Mouse (Mus musculus) thymus, postnatal 25 days (tissue): ENCODE results near the gene Plekhm1.

Source experiments
- DNase-seq: peaks from one replicate; pipeline ENCODE4 v3.0.0; 2022

Gene Plekhm1

DNA sequence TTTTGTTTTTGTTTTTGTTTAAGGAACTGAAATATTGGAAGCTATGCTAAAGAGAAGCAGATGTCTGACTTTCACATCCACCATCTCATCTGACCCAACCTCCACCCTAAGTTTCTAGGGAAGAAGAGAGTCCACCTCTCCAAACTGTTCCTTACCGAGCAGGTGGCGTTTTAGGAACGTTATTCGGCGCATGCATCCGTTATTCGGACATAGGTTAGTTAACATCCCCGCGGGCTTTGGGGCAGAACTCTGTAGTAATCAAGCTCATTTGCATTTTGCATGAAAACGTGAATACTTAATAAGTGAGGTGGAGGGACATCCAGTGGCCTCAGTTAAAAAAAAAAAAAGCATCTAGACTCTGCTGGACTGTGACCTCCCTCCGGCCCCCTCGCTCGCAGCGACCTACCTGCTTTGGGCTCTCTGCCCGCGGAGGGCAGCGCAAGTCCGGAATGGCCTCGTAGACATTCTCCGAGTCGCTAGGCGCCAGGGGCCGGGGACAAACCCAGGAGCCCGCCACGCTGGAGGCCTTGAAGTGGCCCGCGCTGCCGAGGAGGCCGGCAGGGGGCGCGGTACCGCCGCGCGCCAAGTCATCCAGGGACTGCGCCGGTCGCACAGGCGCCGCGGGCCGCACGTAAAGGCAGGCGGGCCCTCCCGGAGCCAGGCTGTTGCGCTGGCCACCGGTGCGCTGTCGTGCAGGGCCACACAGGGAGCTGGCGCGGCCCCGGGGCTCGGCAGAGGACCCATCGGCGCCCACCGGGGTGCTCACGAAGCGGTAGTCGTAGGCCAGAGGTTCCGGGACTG lies 52.4 kb downstream of the Plekhm1 start:
- DNase-seq = peak; percentile 89

- peak; percentile 84 for DNase-seq
Measured at GRCm38 (mm10) chr11:103359122-103359521, 53.4 kb downstream of the Plekhm1 start.

GRCm38 (mm10) chr11:103358316-103358715 lies 54.2 kb downstream of the Plekhm1 start:
- DNase-seq = no peak

GRCm38 (mm10) chr11:103357710-103358109 lies 54.8 kb downstream of the Plekhm1 start:
- DNase-seq = no peak

DNA sequence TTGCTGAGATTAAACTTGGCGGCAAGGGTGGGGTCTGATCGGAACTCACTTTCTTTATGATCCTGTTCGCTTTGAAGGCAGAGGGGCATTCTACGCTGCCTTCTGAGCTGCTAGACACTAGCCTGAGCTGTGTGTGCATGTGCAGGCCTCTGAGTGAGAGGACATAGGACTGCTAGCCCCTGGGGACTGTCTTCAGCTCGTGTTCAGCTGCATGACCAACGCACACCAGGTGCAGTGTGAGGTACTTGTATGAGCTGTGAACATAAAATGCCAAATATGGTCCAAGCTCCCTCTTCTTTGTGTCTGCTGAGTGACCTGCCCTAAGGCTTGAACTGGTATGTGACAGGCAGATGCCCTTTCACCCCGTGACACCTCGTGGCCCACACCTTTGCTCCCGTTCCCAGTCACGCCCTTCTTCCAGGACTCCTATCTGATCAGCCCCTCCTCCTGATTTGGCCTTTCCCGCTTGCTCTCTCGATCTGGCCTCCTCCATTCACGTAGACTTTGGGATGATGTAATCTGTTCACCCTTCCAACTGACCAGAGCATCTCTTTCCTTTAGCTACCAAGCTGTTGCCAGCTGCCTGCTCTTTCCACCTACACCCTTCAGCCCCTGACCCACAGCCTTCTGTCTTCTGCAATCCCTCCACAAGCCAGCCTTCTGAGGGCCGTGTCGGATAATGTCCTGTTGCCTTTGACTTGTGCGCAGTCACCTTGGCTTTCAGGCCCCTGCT lies 55.4 kb downstream of the Plekhm1 start:
- no peak for DNase-seq

DNA sequence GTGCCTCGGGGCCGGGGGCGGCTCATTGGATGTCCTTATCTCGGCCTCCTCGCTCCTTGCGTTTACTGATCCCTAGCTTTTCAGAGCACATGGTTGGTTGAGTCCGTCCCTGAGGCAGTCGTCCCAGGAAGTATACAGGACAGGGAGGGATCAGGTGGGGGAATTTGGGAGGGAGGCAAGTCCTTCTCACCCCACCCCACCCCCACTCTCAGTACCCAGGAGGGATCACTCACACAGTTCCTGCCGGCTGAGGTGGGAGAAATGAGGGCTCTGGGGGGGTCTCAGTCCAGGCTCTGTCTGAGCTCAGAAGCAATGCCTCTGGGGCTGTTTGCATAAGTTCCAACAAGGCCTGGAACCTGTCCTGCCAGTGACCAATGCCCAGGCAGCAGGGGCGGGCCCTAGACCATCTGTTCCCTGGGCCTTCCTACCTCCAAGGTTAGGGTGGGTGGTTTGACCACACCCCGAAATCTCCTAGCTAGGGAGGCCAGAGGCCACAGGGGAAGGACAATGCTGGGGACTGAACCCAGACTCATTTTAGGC lies 56.4 kb downstream of the Plekhm1 start:
- no peak for DNase-seq

DNA sequence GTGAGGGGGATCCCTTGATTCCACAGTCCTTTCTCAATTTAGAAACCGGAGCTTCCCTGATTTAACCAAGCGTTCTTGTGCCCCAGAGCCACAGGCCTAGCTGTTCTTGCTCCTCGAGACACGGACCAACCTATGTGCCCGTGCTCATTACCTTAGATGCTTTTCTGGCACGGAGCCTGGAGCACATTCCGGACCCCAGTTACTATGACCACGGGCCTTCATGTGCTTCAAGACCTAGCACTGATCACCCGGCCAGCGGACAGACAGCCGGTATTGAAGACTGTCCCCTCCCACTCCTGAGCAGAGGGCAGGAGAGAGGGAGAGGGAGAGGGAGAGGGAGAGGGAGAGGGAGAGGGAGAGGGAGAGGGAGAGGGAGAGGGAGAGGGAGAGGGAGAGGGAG lies 57.2 kb downstream of the Plekhm1 start:
- DNase-seq = no peak

GRCm38 (mm10) chr11:103354033-103354432 lies 58.5 kb downstream of the Plekhm1 start:
- DNase-seq = no peak

DNA sequence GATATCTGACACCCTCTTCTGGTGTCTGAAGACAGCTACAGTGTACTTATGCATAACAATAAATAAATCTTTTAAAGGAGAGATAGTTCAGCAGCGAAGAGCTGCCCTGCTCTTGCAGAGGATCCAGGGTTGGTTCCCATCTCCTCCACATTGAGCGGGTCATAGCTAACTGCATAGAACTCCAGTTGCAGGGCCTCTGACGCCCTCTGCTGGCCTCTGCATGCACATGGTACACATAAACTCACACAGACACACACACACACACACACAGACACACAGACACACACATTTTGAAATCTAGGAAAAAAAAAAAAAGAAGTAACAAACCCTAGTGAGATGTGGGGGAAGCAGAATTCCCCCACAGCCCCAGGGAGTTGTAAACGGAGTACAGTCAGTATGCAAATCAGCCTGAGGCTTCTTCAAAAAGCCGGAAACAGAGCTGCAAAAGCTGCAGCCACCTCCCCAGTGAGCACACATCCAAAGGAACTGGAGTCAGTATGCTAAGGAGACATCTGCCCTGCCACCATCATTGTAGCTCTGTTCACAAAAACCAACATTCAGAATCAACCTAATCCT lies 60.2 kb downstream of the Plekhm1 start:
- DNase-seq = no peak

DNA sequence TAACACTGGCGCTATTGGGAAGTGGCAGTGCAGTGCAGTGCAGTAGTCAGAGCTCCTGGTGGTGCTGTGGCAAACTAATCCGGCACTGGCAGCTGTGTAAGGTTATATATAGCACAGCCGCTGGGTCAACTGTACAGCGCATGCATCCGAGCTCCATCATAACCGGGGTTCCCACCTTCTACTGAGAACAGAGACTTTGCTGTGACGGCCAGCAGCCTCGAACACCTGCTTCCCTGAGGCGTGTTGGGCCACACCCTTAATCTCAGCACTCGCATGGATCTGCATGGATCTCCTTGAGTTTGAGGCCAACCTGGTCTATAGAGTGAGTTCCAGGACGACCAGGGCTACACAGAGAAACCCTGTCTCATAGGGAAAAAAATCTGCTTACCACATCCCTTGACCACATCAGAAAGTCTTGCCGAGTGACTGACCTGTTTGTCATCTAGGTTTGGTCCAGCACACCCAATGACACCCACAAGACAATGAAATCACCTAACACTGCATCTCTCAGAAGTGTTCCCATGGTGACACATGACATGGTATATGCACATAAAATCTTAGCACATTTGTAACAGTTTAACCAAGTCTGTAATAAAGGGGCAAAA lies 61.7 kb downstream of the Plekhm1 start:
- no peak for DNase-seq

- DNase-seq = no peak
Measured at GRCm38 (mm10) chr11:103349699-103350098, 62.8 kb downstream of the Plekhm1 start.

DNA sequence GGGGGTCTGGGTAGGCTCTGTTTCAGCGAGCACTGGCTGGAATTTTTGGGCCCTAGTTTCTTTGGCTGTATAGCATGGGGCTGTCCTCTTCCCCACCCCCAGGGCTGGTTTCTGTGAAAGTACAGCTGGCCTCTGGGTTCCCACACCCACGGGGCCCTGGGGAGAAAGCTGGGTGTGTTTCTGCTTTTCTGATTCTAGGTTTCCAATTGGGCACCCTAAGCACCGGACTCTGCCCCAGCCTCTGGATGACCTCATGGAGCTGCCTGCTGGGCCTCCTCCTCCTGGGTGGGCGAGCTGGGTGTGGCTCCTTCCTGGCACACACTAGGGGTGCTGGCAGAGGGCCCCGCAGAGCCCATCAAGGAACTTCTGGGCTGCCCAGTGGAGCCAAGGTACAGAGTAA lies 65.8 kb downstream of the Plekhm1 start:
- no peak for DNase-seq

DNA sequence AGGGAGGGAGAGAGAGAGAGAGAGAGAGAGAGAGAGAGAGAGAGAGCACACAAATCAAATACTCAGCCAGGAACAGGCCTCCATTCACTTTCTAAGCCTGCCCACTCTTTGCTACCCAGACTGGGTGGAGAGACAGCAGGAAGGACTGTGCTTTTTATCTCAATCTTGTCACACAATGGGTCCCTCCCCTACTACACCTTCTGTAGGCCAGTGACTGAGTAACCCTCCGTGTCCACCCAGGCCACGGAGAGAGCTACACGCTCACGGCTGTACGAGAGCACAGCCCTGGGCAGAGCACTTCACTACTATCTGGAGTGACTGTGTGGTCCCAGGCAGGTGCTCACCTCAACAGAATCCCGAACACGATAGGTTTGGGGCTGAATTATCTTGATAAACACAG lies 66.3 kb downstream of the Plekhm1 start:
- DNase-seq = no peak

GRCm38 (mm10) chr11:103345408-103346091 lies 66.9 kb downstream of the Plekhm1 start:
- no peak for DNase-seq

DNA sequence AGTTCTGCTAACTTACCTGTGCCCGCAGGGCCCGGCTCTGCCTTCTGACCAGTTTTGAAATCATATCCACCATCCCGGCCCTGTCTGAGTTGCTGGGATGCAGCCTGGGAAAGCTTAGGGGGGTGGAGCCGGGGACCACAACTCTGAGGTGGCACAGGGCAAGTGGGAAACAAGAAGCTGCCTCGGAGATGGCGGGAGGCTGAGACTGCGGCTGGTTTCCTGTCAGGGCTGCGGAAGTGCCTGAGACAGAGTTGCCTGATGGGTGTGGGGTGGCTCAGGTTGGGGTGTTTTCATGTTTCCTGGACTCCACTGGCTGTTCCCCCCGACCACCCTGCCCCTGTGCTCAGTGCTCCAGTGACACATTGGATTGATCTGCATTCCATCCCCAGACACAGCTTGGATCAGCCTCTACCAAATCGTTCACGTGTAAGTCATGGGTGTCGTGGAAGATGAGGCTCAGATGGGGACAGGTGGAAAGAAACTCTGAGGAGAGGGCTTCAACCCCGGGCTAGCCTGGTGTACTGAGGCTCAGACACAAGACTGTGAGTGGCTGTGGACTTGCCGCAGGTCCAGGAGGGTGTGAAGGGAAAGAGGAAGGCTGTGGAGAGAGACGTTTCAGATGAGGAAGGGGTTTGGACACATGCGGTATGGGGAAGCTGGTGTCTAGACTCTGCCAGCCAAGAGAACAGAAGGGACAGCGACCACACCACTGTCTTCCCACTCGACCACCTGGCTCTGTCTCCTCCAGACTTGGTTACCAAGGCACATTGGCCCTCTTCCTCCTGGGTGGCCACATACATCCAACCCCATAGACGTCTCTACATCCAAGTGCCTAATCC lies 67.8 kb downstream of the Plekhm1 start:
- DNase-seq = peak; percentile 84

- no peak for DNase-seq
Measured at GRCm38 (mm10) chr11:103343881-103344280, 68.6 kb downstream of the Plekhm1 start.

GRCm38 (mm10) chr11:103343063-103343462 lies 69.4 kb downstream of the Plekhm1 start:
- peak; percentile 34 for DNase-seq

DNA sequence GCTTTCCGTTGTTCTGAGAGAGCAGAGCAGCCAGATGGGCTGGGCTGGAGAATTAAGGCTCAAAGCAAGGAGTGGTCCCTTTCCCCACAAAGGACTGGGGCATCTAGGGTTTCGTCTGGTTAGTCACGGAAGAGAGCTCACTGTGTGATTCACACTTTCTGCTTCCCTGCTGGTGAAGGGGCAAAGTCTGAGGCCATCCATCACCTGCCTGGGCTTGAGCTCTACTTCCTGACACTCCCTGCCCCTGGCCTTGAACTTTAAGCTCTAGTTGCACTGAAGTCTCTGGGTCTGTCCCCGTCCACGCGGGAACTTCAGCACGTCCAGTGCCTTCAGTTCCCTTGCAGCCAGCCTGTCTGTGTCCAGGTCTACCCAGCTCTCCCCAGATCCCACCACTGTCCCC lies 71.8 kb downstream of the Plekhm1 start:
- no peak for DNase-seq

DNA sequence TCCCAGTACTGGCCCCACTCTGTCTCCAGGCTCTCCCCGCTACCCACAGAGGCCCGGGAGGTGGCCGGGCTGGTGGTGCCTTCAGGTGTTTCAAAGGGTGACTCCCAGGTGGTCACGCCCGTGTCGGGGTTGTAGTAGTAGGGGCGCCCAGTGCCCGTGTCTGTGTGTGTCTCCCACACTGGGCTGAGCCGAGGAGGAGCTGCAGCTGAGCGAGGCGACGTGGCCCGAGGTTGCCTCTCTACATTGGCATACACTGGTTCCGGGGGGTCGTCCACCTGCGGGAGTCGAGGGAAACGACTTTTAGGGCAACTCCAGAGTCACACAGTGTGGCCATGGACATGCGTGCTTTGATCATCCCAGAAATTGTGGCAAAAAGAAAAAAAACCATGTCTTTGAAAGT lies 72.4 kb downstream of the Plekhm1 start:
- DNase-seq = no peak

DNA sequence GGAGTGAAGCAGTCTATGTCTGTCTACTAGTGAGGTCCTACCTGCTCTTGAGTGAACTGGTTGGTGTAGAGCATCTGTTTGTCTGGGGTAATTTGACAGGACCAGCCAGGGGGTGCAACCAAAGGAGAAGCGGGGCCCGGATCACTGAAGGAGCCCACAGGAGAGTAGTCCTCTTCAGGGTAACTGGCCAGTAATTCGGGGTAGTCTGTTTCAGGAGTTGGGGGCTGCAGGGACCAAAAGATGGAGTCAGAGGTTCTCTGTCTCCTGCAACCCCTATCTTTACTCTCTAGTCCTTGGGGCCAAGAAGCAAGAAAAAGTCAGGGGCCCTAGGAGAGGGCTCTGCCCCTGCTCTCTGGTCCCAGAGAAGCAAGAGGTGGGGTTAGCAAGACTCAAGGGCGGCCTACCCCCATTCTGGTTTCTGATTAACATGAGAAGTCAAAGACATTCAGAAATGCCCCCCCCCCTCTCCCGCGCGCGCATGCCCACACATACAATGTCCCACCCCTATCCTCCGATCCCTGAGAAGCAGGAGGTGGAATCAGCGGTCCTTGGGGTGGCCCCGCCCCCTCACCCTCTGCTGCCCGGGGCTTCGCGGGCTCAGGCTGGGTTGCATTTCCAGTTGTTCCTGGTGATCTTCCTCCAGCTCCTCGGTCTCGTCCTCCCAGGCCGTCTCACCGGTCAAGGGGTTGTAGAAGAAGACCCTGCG lies 72.9 kb downstream of the Plekhm1 start:
- no peak for DNase-seq

GRCm38 (mm10) chr11:103338671-103339070 lies 73.8 kb downstream of the Plekhm1 start:
- DNase-seq = no peak
